Mouse (Mus musculus): ENCODE measurements around the gene Gimd1.

GRCm38 (mm10) chr3:132644071-132644470, 14.5 kb downstream of the Gimd1 start:
- TF ChIP-seq CTCF (IDR thresholded peaks at IDR 0.05; ENCODE audit: control insufficient read depth, insufficient read depth, low read length), result no peak
- TF ChIP-seq POLR2A (IDR thresholded peaks at IDR 0.05; ENCODE audit: borderline replicate concordance, control insufficient read depth, low read depth, low read length), result no peak
